Mouse (Mus musculus) heart, adult 2 months (tissue): ENCODE data around the gene Sprn.

Experiments used
- CTCF ChIP-seq: fragments of 200-600 bp; IDR thresholded peaks from 2 replicates; pipeline ENCODE4 v1.8.1; 2022; ENCODE audit warnings: antibody characterized with exemption, mild to moderate bottlenecking, moderate library complexity
- EP300 ChIP-seq: fragments of 200-500 bp; IDR thresholded peaks from 2 replicates; pipeline ENCODE4 v1.6.1; 2011; ENCODE audit warnings: low read depth, low read length, control low read depth; ENCODE audit not compliant: insufficient read depth
- POLR2A ChIP-seq: fragments of 200-500 bp; IDR thresholded peaks from 2 replicates; pipeline ENCODE4 v1.6.1; 2011; ENCODE audit warnings: mild to moderate bottlenecking, low read depth, low read length, control low read depth; ENCODE audit not compliant: insufficient read depth

DNA sequence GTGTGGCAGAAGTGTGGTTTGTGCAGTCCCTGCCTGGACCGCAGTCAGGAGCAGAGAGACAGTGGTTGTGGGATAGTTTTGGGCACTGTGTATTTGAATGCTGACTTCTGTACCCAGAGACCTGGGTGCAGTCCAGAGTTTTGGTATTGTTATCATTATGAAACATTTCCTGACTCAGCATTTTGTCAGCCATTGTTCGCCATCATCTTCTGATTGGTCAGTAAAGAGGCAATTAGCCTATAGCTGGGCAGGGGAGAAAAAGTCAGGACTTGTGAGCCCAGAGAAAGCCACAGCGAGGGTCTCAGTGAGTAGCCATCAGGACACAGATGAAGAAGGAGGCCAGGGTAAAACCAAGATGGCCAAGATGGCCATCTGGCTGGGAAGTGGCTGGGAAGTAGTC is 5.7 kb upstream of the Sprn start:
- no peak for TF ChIP-seq CTCF
- no peak for TF ChIP-seq POLR2A
- TF ChIP-seq EP300 = no peak
